Mouse (Mus musculus): ENCODE measurements at regions not wholly inside any gene's neighbourhood (a gene's known extent, or its start where the extent isn't known, plus 50 kb on each side); places are given as distances from the start of the nearest gene placed in this dataset.

- no peak for TF ChIP-seq CTCF (IDR thresholded peaks at IDR 0.05; ENCODE audit: control insufficient read depth, insufficient read depth, low read length)
- no peak for TF ChIP-seq POLR2A (IDR thresholded peaks at IDR 0.05; ENCODE audit: borderline replicate concordance, control insufficient read depth, low read depth, low read length)
- Histone ChIP-seq H3K27ac (ENCODE audit: control insufficient read depth, insufficient read depth, low read depth, low read length, poor library complexity) (no peak overlapping the region), H3K4me3 (replicated peaks; ENCODE audit: control insufficient read depth, low read depth, low read length) (no peak overlapping the region), H3K4me1 (ENCODE audit: control insufficient read depth, insufficient read depth, low read length) (peaks cover 2% of the 10 kb centered on the region; the same call in 1 of the 2 replicates)
- WGBS = 84% methylated on average over 1 of the region's 1 CpGs
Measured at GRCm38 (mm10) chr2:57567183-57567582, 329.7 kb downstream of the Gpd2 start.

- no peaks in the 10 kb centered on the region; the same call in 1 of the 2 replicates for H3K4me1 ChIP-seq (ENCODE audit: control insufficient read depth, insufficient read depth, low read length)
- no peak overlapping the region for H3K27ac ChIP-seq (ENCODE audit: control insufficient read depth, insufficient read depth, low read depth, low read length, poor library complexity)
- H3K4me3 ChIP-seq (replicated peaks; ENCODE audit: control insufficient read depth, low read depth, low read length) = no peak overlapping the region
- TF ChIP-seq CTCF (IDR thresholded peaks at IDR 0.05; ENCODE audit: control insufficient read depth, insufficient read depth, low read length) (no peak), POLR2A (IDR thresholded peaks at IDR 0.05; ENCODE audit: borderline replicate concordance, control insufficient read depth, low read depth, low read length) (no peak)
- 16% methylated on average over 3 of the region's 3 CpGs for WGBS
Measured at GRCm38 (mm10) chr2:57587065-57587464, 349.6 kb downstream of the Gpd2 start.

- no peak overlapping the region for H3K27ac ChIP-seq (ENCODE audit: control insufficient read depth, insufficient read depth, low read depth, low read length, poor library complexity)
- H3K4me1 ChIP-seq (ENCODE audit: control insufficient read depth, insufficient read depth, low read length) = no peaks in the 10 kb centered on the region
- no peak overlapping the region for H3K4me3 ChIP-seq (replicated peaks; ENCODE audit: control insufficient read depth, low read depth, low read length)
- 61% methylated on average over 2 of the region's 2 CpGs for WGBS
- no peak for TF ChIP-seq CTCF (IDR thresholded peaks at IDR 0.05; ENCODE audit: control insufficient read depth, insufficient read depth, low read length)
- no peak for TF ChIP-seq POLR2A (IDR thresholded peaks at IDR 0.05; ENCODE audit: borderline replicate concordance, control insufficient read depth, low read depth, low read length)
Measured at GRCm38 (mm10) chr2:57593558-57593957, 356.1 kb downstream of the Gpd2 start.

- Histone ChIP-seq H3K27ac (ENCODE audit: control insufficient read depth, insufficient read depth, low read depth, low read length, poor library complexity) (no peak overlapping the region), H3K4me1 (ENCODE audit: control insufficient read depth, insufficient read depth, low read length) (no peaks in the 10 kb centered on the region), H3K4me3 (replicated peaks; ENCODE audit: control insufficient read depth, low read depth, low read length) (no peak overlapping the region)
- 62% methylated on average over 9 of the region's 9 CpGs for WGBS
- TF ChIP-seq POLR2A (IDR thresholded peaks at IDR 0.05; ENCODE audit: borderline replicate concordance, control insufficient read depth, low read depth, low read length) (no peak), CTCF (IDR thresholded peaks at IDR 0.05; ENCODE audit: control insufficient read depth, insufficient read depth, low read length) (no peak)
Measured at GRCm38 (mm10) chr2:57597694-57598358, 360.4 kb downstream of the Gpd2 start.

- TF ChIP-seq CTCF (IDR thresholded peaks at IDR 0.05; ENCODE audit: control insufficient read depth, insufficient read depth, low read length) = no peak
- TF ChIP-seq POLR2A (IDR thresholded peaks at IDR 0.05; ENCODE audit: borderline replicate concordance, control insufficient read depth, low read depth, low read length) = no peak
- Histone ChIP-seq H3K4me1 (ENCODE audit: control insufficient read depth, insufficient read depth, low read length) (no peaks in the 10 kb centered on the region), H3K27ac (ENCODE audit: control insufficient read depth, insufficient read depth, low read depth, low read length, poor library complexity) (no peak overlapping the region), H3K4me3 (replicated peaks; ENCODE audit: control insufficient read depth, low read depth, low read length) (no peak overlapping the region)
Measured at GRCm38 (mm10) chr2:57611599-57611998, 374.2 kb downstream of the Gpd2 start.

- 79% methylated on average over 10 of the region's 10 CpGs for WGBS
- no peak overlapping the region for H3K4me3 ChIP-seq (replicated peaks; ENCODE audit: control insufficient read depth, low read depth, low read length)
- TF ChIP-seq CTCF (IDR thresholded peaks at IDR 0.05; ENCODE audit: control insufficient read depth, insufficient read depth, low read length) = no peak
- no peak for TF ChIP-seq POLR2A (IDR thresholded peaks at IDR 0.05; ENCODE audit: borderline replicate concordance, control insufficient read depth, low read depth, low read length)
- H3K27ac ChIP-seq (ENCODE audit: control insufficient read depth, insufficient read depth, low read depth, low read length, poor library complexity) = no peak overlapping the region
- H3K4me1 ChIP-seq (ENCODE audit: control insufficient read depth, insufficient read depth, low read length) = no peaks in the 10 kb centered on the region
Measured at GRCm38 (mm10) chr2:57613243-57613642, 375.8 kb downstream of the Gpd2 start.

GRCm38 (mm10) chr2:57614587-57614991 lies 377.2 kb downstream of the Gpd2 start:
- H3K4me3 ChIP-seq (replicated peaks; ENCODE audit: control insufficient read depth, low read depth, low read length) = no peak overlapping the region
- TF ChIP-seq CTCF (IDR thresholded peaks at IDR 0.05; ENCODE audit: control insufficient read depth, insufficient read depth, low read length) = no peak
- no peak for TF ChIP-seq POLR2A (IDR thresholded peaks at IDR 0.05; ENCODE audit: borderline replicate concordance, control insufficient read depth, low read depth, low read length)

GRCm38 (mm10) chr2:57616525-57617225 lies 379.2 kb downstream of the Gpd2 start:
- Histone ChIP-seq H3K27ac (ENCODE audit: control insufficient read depth, insufficient read depth, low read depth, low read length, poor library complexity) (no peak overlapping the region), H3K4me1 (ENCODE audit: control insufficient read depth, insufficient read depth, low read length) (no peaks in the 10 kb centered on the region), H3K4me3 (replicated peaks; ENCODE audit: control insufficient read depth, low read depth, low read length) (no peak overlapping the region)
- TF ChIP-seq CTCF (IDR thresholded peaks at IDR 0.05; ENCODE audit: control insufficient read depth, insufficient read depth, low read length) = no peak
- WGBS = 7% methylated on average over 19 of the region's 19 CpGs

More at GRCm38 (mm10) chr2:57614587-57614991, 377.2 kb downstream of the Gpd2 start:
- H3K27ac ChIP-seq (ENCODE audit: control insufficient read depth, insufficient read depth, low read depth, low read length, poor library complexity) = no peak overlapping the region
- H3K4me1 ChIP-seq (ENCODE audit: control insufficient read depth, insufficient read depth, low read length) = no peaks in the 10 kb centered on the region
- 89% methylated on average over 12 of the region's 12 CpGs for WGBS
